In genomic region chr1:172218164-172218910, GRCm38 (mm10) we compare ENCODE assay signal across 22 mouse cellular contexts. TPM values are rescaled to one million over a fixed set of nuclear protein-coding genes. Genes with fewer than 3 reads are reported as not detected.
DNase-seq lines count a peak whose midpoint lies in the region; ATAC-seq and TF ChIP-seq lines count a peak whose summit lies in the region.
"Had no signal": no experiment of that assay in that cellular context is flagged by ENCODE, and none has a peak within 500 bp of the region (broad histone marks: within the 10 kb centered on the region; RNA-seq: fewer than 3 reads in every experiment).

No protein-coding gene starts in this region.

- TF ChIP-seq CTCF in E14TG2a.4 (conservative IDR thresholded peaks at IDR 0.05; ENCODE audit: low read length), result no peak

- H3K27me3 ChIP-seq in forebrain, embryonic 15.5 days, result no peaks in the 10 kb centered on the region
- no peaks in the 10 kb centered on the region for H3K27me3 ChIP-seq in forebrain, embryonic 14.5 days (replicated peaks; ENCODE audit: control insufficient read depth, insufficient read depth, low read length)
- H3K27me3 ChIP-seq in heart, embryonic 13.5 days (replicated peaks), result no peaks in the 10 kb centered on the region
- peaks cover 5% of the 10 kb centered on the region; the same call in 1 of the 2 replicates for H3K27me3 ChIP-seq in E14TG2a.4 (ENCODE audit: insufficient read depth, low read length)
- no peaks in the 10 kb centered on the region for H3K27me3 ChIP-seq in embryonic facial prominence, embryonic 12.5 days
- H3K27me3 ChIP-seq: embryonic facial prominence, embryonic 13.5 days; hindbrain, embryonic 12.5 days; liver, embryonic 13.5 days; neural tube, embryonic 12.5 days had no signal

- no peak for DNase-seq in forebrain, embryonic 14.5 days (ENCODE audit: low spot score)
- no peak for DNase-seq in heart, postnatal 4 days
- no peak for DNase-seq in frontal cortex, postnatal 25 days (ENCODE audit: low spot score in 2 of 2)
- DNase-seq in retina, embryonic 14.5 days (ENCODE audit: low spot score), result no peak
- DNase-seq: adrenal gland, postnatal 36 days; B cell, adult 2 months; cerebellum, postnatal 36 days; kidney, adult 18-20 months; liver, embryonic 13.5 days; spleen, adult 18-20 months; thymus, postnatal 14 days had no signal

- peak overlapping the region; percentile 9; the same call in 1 of the 2 replicates for H3K27ac ChIP-seq in forebrain, embryonic 15.5 days (replicated peaks)
- no peak overlapping the region; the same call in 1 of the 2 replicates for H3K27ac ChIP-seq in forebrain, embryonic 14.5 days (ENCODE audit: low read depth, low read length)
- peak overlapping the region; percentile 90 for H3K27ac ChIP-seq in heart, embryonic 13.5 days (replicated peaks)
- peak overlapping the region; percentile 12; the same call in 1 of the 2 replicates for H3K27ac ChIP-seq in embryonic facial prominence, embryonic 12.5 days
- H3K27ac ChIP-seq: embryonic facial prominence, embryonic 13.5 days; hindbrain, embryonic 12.5 days; liver, embryonic 13.5 days; midbrain, embryonic 12.5 days; neural tube, embryonic 12.5 days had no signal

- no peaks in the 10 kb centered on the region for H3K9me3 ChIP-seq in forebrain, embryonic 15.5 days
- no peaks in the 10 kb centered on the region for H3K9me3 ChIP-seq in forebrain, embryonic 14.5 days (replicated peaks; ENCODE audit: control insufficient read depth, low read length)
- no peaks in the 10 kb centered on the region for H3K9me3 ChIP-seq in heart, embryonic 13.5 days
- no peaks in the 10 kb centered on the region for H3K9me3 ChIP-seq in E14TG2a.4 (ENCODE audit: low read length)
- no peaks in the 10 kb centered on the region for H3K9me3 ChIP-seq in embryonic facial prominence, embryonic 12.5 days
- H3K9me3 ChIP-seq: embryonic facial prominence, embryonic 13.5 days; hindbrain, embryonic 12.5 days; liver, embryonic 13.5 days; midbrain, embryonic 12.5 days; neural tube, embryonic 12.5 days had no signal

- ATAC-seq in forebrain, embryonic 15.5 days (replicated peaks), result no peak
- no peak for ATAC-seq in forebrain, embryonic 14.5 days
- ATAC-seq in heart, embryonic 13.5 days (ENCODE audit: extremely low read depth, insufficient number of reproducible peaks, low FRiP score, low TSS enrichment), result no peak
- no peak for ATAC-seq in embryonic facial prominence, embryonic 12.5 days (ENCODE audit: insufficient number of reproducible peaks, insufficient read depth, low FRiP score, low TSS enrichment)
- ATAC-seq: activated CD4-positive, CD25-positive, alpha-beta regulatory T cell, adult 4 months; lung, postnatal 0 days had no signal

- H3K4me2 ChIP-seq in forebrain, embryonic 15.5 days (replicated peaks), result no peak overlapping the region
- H3K4me2 ChIP-seq in forebrain, embryonic 14.5 days (ENCODE audit: low read length), result no peak overlapping the region
- peak overlapping the region; percentile 55 for H3K4me2 ChIP-seq in heart, embryonic 13.5 days
- H3K4me2 ChIP-seq in embryonic facial prominence, embryonic 12.5 days (replicated peaks), result no peak overlapping the region
- H3K4me2 ChIP-seq: embryonic facial prominence, embryonic 13.5 days; hindbrain, embryonic 12.5 days; liver, embryonic 13.5 days; midbrain, embryonic 12.5 days; neural tube, embryonic 12.5 days had no signal

- H3K4me3 ChIP-seq in forebrain, embryonic 15.5 days, result no peak overlapping the region
- H3K4me3 ChIP-seq in forebrain, embryonic 14.5 days (ENCODE audit: low read depth, low read length), result no peak overlapping the region
- peak overlapping the region; percentile 32 for H3K4me3 ChIP-seq in heart, embryonic 13.5 days
- H3K4me3 ChIP-seq in E14TG2a.4 (replicated peaks; ENCODE audit: low read length), result peak overlapping the region; percentile 54
- H3K4me3 ChIP-seq in embryonic facial prominence, embryonic 12.5 days, result no peak overlapping the region
- H3K4me3 ChIP-seq: embryonic facial prominence, embryonic 13.5 days; hindbrain, embryonic 12.5 days; layer of hippocampus, adult 2 months; liver, embryonic 13.5 days; midbrain, embryonic 12.5 days; neural tube, embryonic 12.5 days had no signal

- no peak overlapping the region for H3K9ac ChIP-seq in forebrain, embryonic 15.5 days (replicated peaks)
- H3K9ac ChIP-seq in forebrain, embryonic 14.5 days (ENCODE audit: low read length), result no peak overlapping the region
- H3K9ac ChIP-seq in heart, embryonic 13.5 days, result peak overlapping the region; percentile 77
- H3K9ac ChIP-seq in embryonic facial prominence, embryonic 12.5 days, result no peak overlapping the region
- H3K9ac ChIP-seq: embryonic facial prominence, embryonic 13.5 days; hindbrain, embryonic 12.5 days; liver, embryonic 13.5 days; midbrain, embryonic 12.5 days; neural tube, embryonic 12.5 days had no signal

- 46% methylated on average over 15 of the region's 15 CpGs for WGBS in forebrain, embryonic 15.5 days
- WGBS in forebrain, embryonic 14.5 days, result 45% methylated on average over 15 of the region's 15 CpGs
- WGBS in heart, embryonic 13.5 days, result 40% methylated on average over 15 of the region's 15 CpGs
- WGBS in embryonic facial prominence, embryonic 12.5 days, result 61% methylated on average over 15 of the region's 15 CpGs

- no peaks in the 10 kb centered on the region for H3K36me3 ChIP-seq in forebrain, embryonic 15.5 days
- no peaks in the 10 kb centered on the region for H3K36me3 ChIP-seq in forebrain, embryonic 14.5 days (ENCODE audit: control insufficient read depth, insufficient read depth, low read length)
- H3K36me3 ChIP-seq in heart, embryonic 13.5 days, result no peaks in the 10 kb centered on the region; the same call in 1 of the 2 replicates
- H3K36me3 ChIP-seq in E14TG2a.4 (ENCODE audit: insufficient read depth, low read length), result no peaks in the 10 kb centered on the region; the same call in 1 of the 2 replicates
- no peaks in the 10 kb centered on the region for H3K36me3 ChIP-seq in embryonic facial prominence, embryonic 12.5 days
- H3K36me3 ChIP-seq: embryonic facial prominence, embryonic 13.5 days; hindbrain, embryonic 12.5 days; liver, embryonic 13.5 days; midbrain, embryonic 12.5 days; neural tube, embryonic 12.5 days had no signal

- peaks cover 71% of the 10 kb centered on the region for H3K4me1 ChIP-seq in forebrain, embryonic 15.5 days
- H3K4me1 ChIP-seq in forebrain, embryonic 14.5 days (ENCODE audit: control insufficient read depth, insufficient read depth, low read length), result peaks cover 56% of the 10 kb centered on the region
- H3K4me1 ChIP-seq in heart, embryonic 13.5 days, result peaks cover 92% of the 10 kb centered on the region
- H3K4me1 ChIP-seq in E14TG2a.4 (replicated peaks; ENCODE audit: low read depth, low read length), result peaks cover 67% of the 10 kb centered on the region
- H3K4me1 ChIP-seq in embryonic facial prominence, embryonic 12.5 days, result peaks cover 55% of the 10 kb centered on the region

RNA-seq across cellular contexts. Expression of gene Casq1, which starts 1.3 kb away (rescaled TPM):
- 6.2 and 6.4 TPM in 2 replicates for polyA plus RNA-seq in forebrain, embryonic 15.5 days (2015; fragmentation: Nextera tagmentation; extraction: Ambion mirVana)
- 3.8 and 4.0 TPM in 2 replicates for polyA plus RNA-seq in forebrain, embryonic 14.5 days (2014; fragmentation: Nextera tagmentation; extraction: Ambion mirVana)
- polyA plus RNA-seq in heart, embryonic 13.5 days (2015; fragmentation: Nextera tagmentation; extraction: Ambion mirVana), result 162 and 211 TPM in 2 replicates
- 10 to 100 TPM; 11.9 to 18.1 TPM for total RNA-seq in heart, postnatal 4 days (2021)
- 3.3 and 3.6 TPM in 2 replicates for polyA plus RNA-seq in embryonic facial prominence, embryonic 12.5 days (2016; fragmentation: Nextera tagmentation; extraction: Ambion mirVana)
- polyA plus RNA-seq: activated CD4-positive, CD25-positive, alpha-beta regulatory T cell, adult 4 months had no signal

RNA-seq across cellular contexts. Expression of gene Pea15a, which starts 11.7 kb away (rescaled TPM):
- polyA plus RNA-seq in forebrain, embryonic 15.5 days (2015; fragmentation: Nextera tagmentation; extraction: Ambion mirVana), result 462 and 488 TPM in 2 replicates
- 433 and 436 TPM in 2 replicates for polyA plus RNA-seq in forebrain, embryonic 14.5 days (2014; fragmentation: Nextera tagmentation; extraction: Ambion mirVana)
- polyA plus RNA-seq in heart, embryonic 13.5 days (2015; fragmentation: Nextera tagmentation; extraction: Ambion mirVana), result 169 and 180 TPM in 2 replicates
- 100 to 1,000 TPM; 140 to 147 TPM for total RNA-seq in heart, postnatal 4 days (2021)
- polyA plus RNA-seq in embryonic facial prominence, embryonic 12.5 days (2016; fragmentation: Nextera tagmentation; extraction: Ambion mirVana), result 118 TPM in 2 replicates

RNA-seq across cellular contexts. Expression of gene Atp1a4, which starts 39.9 kb away (rescaled TPM):
- 0.09 and 0.10 TPM in 2 replicates for polyA plus RNA-seq in forebrain, embryonic 15.5 days (2015; fragmentation: Nextera tagmentation; extraction: Ambion mirVana)
- polyA plus RNA-seq in forebrain, embryonic 14.5 days (2014; fragmentation: Nextera tagmentation; extraction: Ambion mirVana), result 0.08 and 0.12 TPM in 2 replicates
- polyA plus RNA-seq in heart, embryonic 13.5 days (2015; fragmentation: Nextera tagmentation; extraction: Ambion mirVana), result 0.21 and 0.52 TPM in 2 replicates
- under 1 TPM in 1 of 2 experiments, not detected in 1; 0.11 TPM for total RNA-seq in heart, postnatal 4 days (2021)
- polyA plus RNA-seq in embryonic facial prominence, embryonic 12.5 days (2016; fragmentation: Nextera tagmentation; extraction: Ambion mirVana), result not detected in 2 replicates
- total RNA-seq: layer of hippocampus, adult 2 months had no signal
- polyA plus RNA-seq: activated CD4-positive, CD25-positive, alpha-beta regulatory T cell, adult 4 months; embryonic facial prominence, embryonic 13.5 days; hindbrain, embryonic 12.5 days; liver, embryonic 13.5 days; midbrain, embryonic 12.5 days; neural tube, embryonic 12.5 days had no signal

RNA-seq across cellular contexts. Expression of gene Igsf8, which starts 43.1 kb away (rescaled TPM):
- polyA plus RNA-seq in forebrain, embryonic 15.5 days (2015; fragmentation: Nextera tagmentation; extraction: Ambion mirVana), result 137 and 162 TPM in 2 replicates
- polyA plus RNA-seq in forebrain, embryonic 14.5 days (2014; fragmentation: Nextera tagmentation; extraction: Ambion mirVana), result 132 and 147 TPM in 2 replicates
- polyA plus RNA-seq in heart, embryonic 13.5 days (2015; fragmentation: Nextera tagmentation; extraction: Ambion mirVana), result 27.8 and 31.6 TPM in 2 replicates
- total RNA-seq in heart, postnatal 4 days (2021), result 10 to 100 TPM; 19.1 to 20.1 TPM
- 45.4 and 45.8 TPM in 2 replicates for polyA plus RNA-seq in embryonic facial prominence, embryonic 12.5 days (2016; fragmentation: Nextera tagmentation; extraction: Ambion mirVana)

Comparison
In these comparisons a context has a peak if more than half of its experiments do, and no peak if none do; other contexts are left out.
1. H3K4me3 ChIP-seq: peak in heart, embryonic 13.5 days (single experiment) and E14TG2a.4 (single experiment); none in forebrain, embryonic 15.5 days (single experiment), forebrain, embryonic 14.5 days (single experiment) and embryonic facial prominence, embryonic 12.5 days (single experiment).
2. RNA of gene Casq1, which starts 1.3 kb away (polyA plus RNA-seq): 162 to 211 TPM in heart, embryonic 13.5 days; 6.2 to 6.4 TPM in forebrain, embryonic 15.5 days, 3.8 to 4.0 TPM in forebrain, embryonic 14.5 days and 3.3 to 3.6 TPM in embryonic facial prominence, embryonic 12.5 days; every median in the first group is over 10 times any median in the second.